In the genomic region with DNA sequence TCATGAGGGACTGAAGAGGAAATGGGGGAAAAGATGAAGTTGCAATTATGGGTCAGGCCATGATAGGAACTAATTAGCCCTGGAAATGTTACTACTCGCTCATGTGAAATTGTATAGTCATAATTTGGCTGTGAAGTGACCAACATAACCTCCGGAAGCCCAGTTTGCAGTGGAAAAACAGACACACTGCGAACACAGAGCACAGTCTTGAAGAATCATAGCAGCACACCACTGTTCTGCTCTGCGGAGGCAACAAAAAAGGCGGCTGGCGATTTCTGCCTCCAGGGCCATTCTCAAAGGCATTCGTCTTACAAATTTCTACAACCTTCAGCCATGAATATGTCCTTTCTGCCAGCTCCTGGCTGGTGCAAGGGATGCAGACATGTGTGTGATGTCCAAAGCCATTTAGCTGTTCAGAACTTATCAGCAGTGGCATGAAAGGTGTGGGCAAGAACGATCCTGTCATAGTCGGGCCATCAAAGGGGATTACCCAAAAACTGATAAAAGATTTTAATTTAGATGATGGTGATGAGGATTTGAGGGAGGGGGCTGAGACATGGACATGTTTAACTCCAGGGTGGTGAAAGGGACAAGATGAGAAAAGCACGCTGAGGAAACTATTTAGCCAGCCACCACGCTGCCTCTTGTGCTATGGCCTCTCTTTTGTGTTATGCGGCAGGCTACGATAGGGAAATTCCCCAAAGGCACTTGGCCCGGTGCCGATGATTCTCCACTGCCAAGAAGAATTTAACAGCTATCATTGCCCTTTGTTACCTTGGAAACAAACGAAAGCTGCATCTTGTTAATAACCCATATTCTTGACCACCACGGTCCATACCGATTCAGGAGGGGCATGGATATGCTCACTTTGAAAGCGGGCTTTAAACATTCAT, we compare ENCODE assay signal across 15 mouse cellular contexts.
DNase-seq lines count a peak whose midpoint lies in the region; ATAC-seq and TF ChIP-seq lines count a peak whose summit lies in the region.
"Had no signal": no experiment of that assay in that cellular context is flagged by ENCODE, and none has a peak within 500 bp of the region (broad histone marks: within the 10 kb centered on the region; RNA-seq: fewer than 3 reads in every experiment).

No protein-coding gene starts in this region.

- no peak for ATAC-seq in forebrain, postnatal 0 days
- no peak for ATAC-seq in forebrain, embryonic 13.5 days
- ATAC-seq: Patski had no signal

- no peak overlapping the region for H3K4me3 ChIP-seq in forebrain, postnatal 0 days (ENCODE audit: low read depth, low read length)
- H3K4me3 ChIP-seq in forebrain, embryonic 13.5 days, result no peak overlapping the region
- H3K4me3 ChIP-seq: liver, embryonic 15.5 days; myocyte had no signal

- H3K9ac ChIP-seq in forebrain, postnatal 0 days, result no peak overlapping the region
- H3K9ac ChIP-seq in forebrain, embryonic 13.5 days, result no peak overlapping the region
- H3K9ac ChIP-seq: liver, embryonic 15.5 days had no signal

- no peaks in the 10 kb centered on the region for H3K27me3 ChIP-seq in forebrain, postnatal 0 days (ENCODE audit: insufficient read depth, low read length)
- H3K27me3 ChIP-seq in forebrain, embryonic 13.5 days, result no peaks in the 10 kb centered on the region
- H3K27me3 ChIP-seq: liver, embryonic 15.5 days; Patski had no signal

- TF ChIP-seq CTCF in forebrain, postnatal 0 days (IDR thresholded peaks at IDR 0.05; ENCODE audit: low read depth), result no peak

- no peak overlapping the region for H3K4me2 ChIP-seq in forebrain, postnatal 0 days (ENCODE audit: low read depth)
- no peak overlapping the region for H3K4me2 ChIP-seq in forebrain, embryonic 13.5 days
- H3K4me2 ChIP-seq: liver, embryonic 15.5 days had no signal

- 40% methylated on average over 19 of the region's 19 CpGs for WGBS in forebrain, postnatal 0 days
- 64% methylated on average over 19 of the region's 19 CpGs for WGBS in forebrain, embryonic 13.5 days

- H3K36me3 ChIP-seq in forebrain, postnatal 0 days (ENCODE audit: insufficient read depth), result no peaks in the 10 kb centered on the region
- H3K36me3 ChIP-seq in forebrain, embryonic 13.5 days (ENCODE audit: poor library complexity, severe bottlenecking), result no peaks in the 10 kb centered on the region
- H3K36me3 ChIP-seq: liver, embryonic 15.5 days had no signal

- H3K4me1 ChIP-seq in forebrain, postnatal 0 days (ENCODE audit: insufficient read depth), result 0 out of 2 replicates have a peak, but pooled peaks cover 6% of the 10 kb centered on the region
- H3K4me1 ChIP-seq in forebrain, embryonic 13.5 days, result peaks cover 10% of the 10 kb centered on the region
- H3K4me1 ChIP-seq: liver, embryonic 15.5 days had no signal

- no peaks in the 10 kb centered on the region for H3K9me3 ChIP-seq in forebrain, postnatal 0 days (ENCODE audit: low read length)
- H3K9me3 ChIP-seq in forebrain, embryonic 13.5 days (replicated peaks), result no peaks in the 10 kb centered on the region
- H3K9me3 ChIP-seq: liver, embryonic 15.5 days had no signal

- DNase-seq in forebrain, postnatal 0 days, result peak; percentile 52
- DNase-seq in kidney, postnatal 4 days, result peak; percentile 19 to 22
- no peak for DNase-seq in kidney, adult 11 months
- DNase-seq in testis, postnatal 10 days (ENCODE audit: low spot score), result peak; percentile 43
- no peak for DNase-seq in testis, postnatal 14 days (ENCODE audit: low spot score)
- DNase-seq in embryo, embryonic 9.5 days (ENCODE audit: extremely low spot score), result no peak
- no peak for DNase-seq in layer of hippocampus, adult 18-20 months (ENCODE audit: low spot score in 2 of 2)
- DNase-seq: adrenal gland, postnatal 36 days; kidney, adult 2 months; layer of hippocampus, adult 9-11 months had no signal

- no peak overlapping the region for H3K27ac ChIP-seq in forebrain, postnatal 0 days (ENCODE audit: low read depth, low read length)
- H3K27ac ChIP-seq in forebrain, embryonic 13.5 days, result no peak overlapping the region
- H3K27ac ChIP-seq: liver, embryonic 15.5 days; stomach, postnatal 0 days had no signal

Comparison
In these comparisons a context has a peak if more than half of its experiments do, and no peak if none do; other contexts are left out.
1. DNase-seq: peak in forebrain, postnatal 0 days (single experiment), kidney, postnatal 4 days (2 of 2) and testis, postnatal 10 days (single experiment); none in kidney, adult 11 months (single experiment), testis, postnatal 14 days (single experiment), embryo, embryonic 9.5 days (single experiment) and layer of hippocampus, adult 18-20 months (0 of 2).